Mouse (Mus musculus): ENCODE measurements around the gene Slc10a7. TPM values are rescaled to one million over a fixed set of nuclear protein-coding genes. Genes with fewer than 3 reads are reported as not detected.
"Not testable (repeated sequence)": the region's sequence is repeated elsewhere in the genome, so short reads cannot be mapped to it uniquely, and the experiment has no call there.

Gene Slc10a7
- 21.2 and 22.0 TPM in 2 replicates for total RNA-seq (2017)

DNA sequence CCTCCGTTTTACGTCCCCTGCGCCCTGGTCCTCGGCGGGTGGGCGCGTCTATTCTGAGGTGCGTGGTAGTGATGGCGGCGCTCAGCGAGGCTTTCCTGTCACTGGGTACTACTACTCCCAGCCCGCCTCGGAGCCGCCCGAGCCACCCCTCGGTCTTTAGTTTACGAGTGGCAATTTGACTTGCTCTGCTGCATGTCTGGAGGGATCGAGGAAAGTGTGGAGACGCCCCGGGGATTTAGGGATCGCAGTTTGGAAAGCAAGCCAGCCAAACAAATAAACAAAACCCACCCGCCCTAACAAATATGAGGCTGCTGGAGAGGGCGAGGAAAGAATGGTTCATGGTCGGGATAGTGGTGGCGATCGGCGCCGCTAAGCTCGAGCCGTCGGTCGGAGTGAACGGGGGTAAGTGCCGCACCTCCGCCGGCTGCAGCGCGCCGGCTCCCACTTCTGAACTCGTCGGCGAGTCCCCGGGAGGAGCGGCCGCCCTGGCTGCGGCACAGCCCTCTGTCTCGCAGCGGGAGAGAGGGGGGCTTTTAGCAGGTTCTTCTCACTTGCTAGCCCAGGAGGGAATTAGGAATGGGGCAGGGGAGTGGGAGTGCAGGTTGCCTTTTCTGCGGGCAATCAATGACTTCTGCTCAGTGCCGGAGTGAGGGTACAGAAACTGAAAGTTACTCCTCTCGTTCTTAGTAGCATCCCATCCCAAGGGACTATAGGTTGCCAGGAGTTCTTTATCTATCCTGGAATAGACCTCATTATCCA is at the start of gene Slc10a7:
Gene Slc10a7 (plus strand): TSS at position 74 of the 759 bp plus-strand sequence.
- peak; percentile 80 for ATAC-seq (ENCODE audit: extremely low read depth, insufficient number of reproducible peaks, low FRiP score, poor library complexity, severe bottlenecking)

DNA sequence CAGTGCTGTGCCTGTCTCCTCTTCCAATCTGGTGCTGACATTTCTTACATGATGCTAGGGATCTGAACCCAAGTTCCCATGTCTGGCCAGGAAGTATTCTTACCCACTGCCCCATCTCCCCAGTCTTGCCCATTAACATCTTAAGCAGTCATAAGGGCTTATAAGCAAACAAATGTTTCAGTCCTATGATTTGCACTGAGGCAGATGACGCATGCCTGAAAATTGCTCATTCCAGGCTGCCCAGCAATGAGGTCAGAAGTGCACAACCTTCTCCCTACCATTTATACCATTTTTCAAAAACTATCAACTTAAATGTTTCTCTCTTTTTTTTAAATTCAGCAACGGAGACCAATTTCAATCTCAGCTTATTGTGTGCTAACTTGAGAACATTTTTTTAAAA is 45.2 kb upstream of the Slc10a7 start:
- no peak for ATAC-seq (ENCODE audit: extremely low read depth, insufficient number of reproducible peaks, low FRiP score, poor library complexity, severe bottlenecking)

DNA sequence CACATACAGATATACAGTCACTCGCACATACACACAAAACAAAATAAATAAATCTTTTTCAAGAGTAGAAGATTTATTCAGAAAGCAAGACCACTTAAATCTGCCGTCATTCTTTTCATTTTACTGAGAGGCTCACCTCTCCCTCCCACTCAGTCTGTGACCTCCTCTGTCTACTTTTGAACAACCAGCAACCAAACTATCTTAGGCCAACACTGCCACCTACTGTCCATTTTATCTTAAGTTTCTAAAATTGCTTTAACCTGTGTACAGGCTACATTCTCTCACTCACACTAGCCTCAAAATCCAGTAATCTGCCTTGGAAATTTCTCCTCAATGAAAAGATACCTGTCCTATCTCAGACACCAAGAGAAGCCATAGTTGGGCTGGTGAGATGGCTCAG is 41.3 kb upstream of the Slc10a7 start:
- no peak for ATAC-seq (ENCODE audit: extremely low read depth, insufficient number of reproducible peaks, low FRiP score, poor library complexity, severe bottlenecking)

DNA sequence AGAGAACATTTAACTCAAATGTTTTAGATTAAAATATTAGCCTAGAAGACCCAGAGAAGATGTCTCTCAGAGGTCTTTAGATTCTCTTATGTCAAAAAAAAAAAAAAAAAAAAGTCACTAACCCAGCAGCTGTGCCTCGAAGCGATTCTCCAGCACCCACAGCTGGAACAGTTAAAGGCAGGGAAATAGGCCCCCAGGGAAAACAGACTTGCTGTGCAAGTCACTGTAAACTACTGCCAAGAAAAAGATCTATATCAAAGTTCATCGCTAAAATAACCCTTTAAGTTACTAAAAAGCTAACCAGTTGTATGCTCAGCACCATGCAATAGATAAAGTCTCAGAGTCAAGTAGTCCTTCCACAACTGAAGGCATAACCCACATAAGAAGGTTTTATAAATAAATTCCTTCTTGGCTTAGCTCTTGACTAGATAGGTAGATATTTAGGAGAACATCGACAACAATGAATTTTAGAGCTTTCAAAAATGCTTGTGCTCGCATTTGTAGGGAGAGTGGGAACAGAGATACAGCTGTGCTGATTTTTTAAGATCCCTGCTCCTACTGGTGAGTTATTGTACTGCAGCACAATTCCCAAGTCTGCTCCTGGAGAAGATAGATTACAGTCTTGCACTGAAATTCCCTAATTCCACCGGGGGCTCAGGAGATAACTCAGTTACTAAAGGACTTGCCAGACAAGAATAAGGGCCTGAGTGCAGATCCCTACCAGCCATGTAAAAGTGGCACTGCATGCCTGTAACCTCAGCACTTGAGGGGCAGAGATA is 31.9 kb upstream of the Slc10a7 start:
- no peak for ATAC-seq (ENCODE audit: extremely low read depth, insufficient number of reproducible peaks, low FRiP score, poor library complexity, severe bottlenecking)

DNA sequence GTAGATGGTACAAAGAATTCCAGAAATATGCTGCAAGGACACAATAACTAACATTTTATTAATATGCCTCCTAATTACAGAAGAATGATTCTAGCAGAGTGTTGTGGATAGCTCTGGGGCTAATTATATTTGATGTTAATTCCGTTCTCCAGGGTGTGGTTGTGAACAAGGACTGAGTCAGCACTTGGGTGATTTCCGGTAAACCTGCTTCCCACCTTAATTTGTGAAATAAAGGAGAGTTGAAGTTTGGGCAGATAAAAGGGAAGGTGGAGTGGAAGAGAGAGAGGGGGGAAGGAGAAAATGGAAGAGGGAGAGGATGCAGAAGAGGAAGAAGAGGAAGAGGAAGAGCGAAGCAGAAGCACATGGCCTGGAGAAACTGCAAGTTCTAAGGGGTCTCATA is 19.4 kb upstream of the Slc10a7 start:
- no peak for ATAC-seq (ENCODE audit: extremely low read depth, insufficient number of reproducible peaks, low FRiP score, poor library complexity, severe bottlenecking)

DNA sequence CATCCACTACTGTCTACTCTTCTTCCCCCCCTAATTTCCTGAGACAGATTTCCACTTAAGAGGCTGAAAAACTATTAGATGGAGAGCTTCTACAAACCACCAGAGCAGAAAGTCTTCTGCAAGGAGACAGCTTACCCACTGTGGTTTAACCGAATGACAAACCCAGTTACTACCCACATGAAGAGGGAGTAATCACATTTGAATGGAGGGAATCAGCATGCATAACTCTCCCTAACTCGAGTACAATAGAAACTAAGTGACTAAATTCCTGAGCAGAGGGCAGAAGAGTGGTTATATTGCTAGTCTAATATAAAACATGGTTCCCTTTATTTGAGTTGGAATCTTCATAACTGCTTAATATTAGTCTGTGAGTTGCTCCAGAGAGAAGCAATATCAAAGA is 16.1 kb upstream of the Slc10a7 start:
- no peak for ATAC-seq (ENCODE audit: extremely low read depth, insufficient number of reproducible peaks, low FRiP score, poor library complexity, severe bottlenecking)

DNA sequence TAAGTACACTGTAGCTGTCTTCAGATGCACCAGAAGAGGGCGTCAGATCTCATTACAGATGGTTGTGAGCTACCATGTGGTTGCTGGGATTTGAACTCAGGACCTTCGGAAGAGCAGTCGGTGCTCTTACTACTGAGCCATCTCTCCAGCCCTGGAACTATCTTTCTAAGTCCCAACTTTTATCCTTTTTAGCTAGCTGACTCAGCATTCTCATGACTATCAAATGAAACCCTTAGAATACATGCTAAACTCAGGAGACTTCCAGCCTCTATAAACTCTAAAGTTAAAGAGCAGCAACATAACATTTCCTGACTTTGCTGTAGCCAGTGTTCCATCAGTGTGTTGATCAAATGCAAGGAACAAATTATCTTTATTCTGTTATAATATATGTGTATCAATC is 12.9 kb upstream of the Slc10a7 start:
- ATAC-seq (ENCODE audit: extremely low read depth, insufficient number of reproducible peaks, low FRiP score, poor library complexity, severe bottlenecking): not testable (repeated sequence)

DNA sequence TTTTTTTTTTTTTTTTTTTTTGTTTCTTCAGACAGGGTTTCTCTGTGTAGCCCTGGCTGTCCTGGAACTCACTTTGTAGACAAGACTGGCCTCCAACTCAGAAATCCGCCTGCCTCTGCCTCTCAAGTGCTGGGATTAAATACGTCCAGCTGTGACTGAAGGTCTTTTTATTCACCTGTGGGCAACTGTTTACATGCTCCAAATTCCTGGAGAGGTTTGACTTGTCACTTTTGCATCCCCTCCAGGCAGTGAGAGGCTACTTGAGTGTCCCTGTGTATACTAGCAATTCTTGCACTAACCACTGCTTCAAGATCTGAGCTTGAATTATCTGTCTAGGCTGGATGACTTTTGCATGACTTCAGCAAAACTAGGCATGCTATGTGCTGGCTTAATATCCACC is 6.4 kb upstream of the Slc10a7 start:
- ATAC-seq (ENCODE audit: extremely low read depth, insufficient number of reproducible peaks, low FRiP score, poor library complexity, severe bottlenecking): no peak

DNA sequence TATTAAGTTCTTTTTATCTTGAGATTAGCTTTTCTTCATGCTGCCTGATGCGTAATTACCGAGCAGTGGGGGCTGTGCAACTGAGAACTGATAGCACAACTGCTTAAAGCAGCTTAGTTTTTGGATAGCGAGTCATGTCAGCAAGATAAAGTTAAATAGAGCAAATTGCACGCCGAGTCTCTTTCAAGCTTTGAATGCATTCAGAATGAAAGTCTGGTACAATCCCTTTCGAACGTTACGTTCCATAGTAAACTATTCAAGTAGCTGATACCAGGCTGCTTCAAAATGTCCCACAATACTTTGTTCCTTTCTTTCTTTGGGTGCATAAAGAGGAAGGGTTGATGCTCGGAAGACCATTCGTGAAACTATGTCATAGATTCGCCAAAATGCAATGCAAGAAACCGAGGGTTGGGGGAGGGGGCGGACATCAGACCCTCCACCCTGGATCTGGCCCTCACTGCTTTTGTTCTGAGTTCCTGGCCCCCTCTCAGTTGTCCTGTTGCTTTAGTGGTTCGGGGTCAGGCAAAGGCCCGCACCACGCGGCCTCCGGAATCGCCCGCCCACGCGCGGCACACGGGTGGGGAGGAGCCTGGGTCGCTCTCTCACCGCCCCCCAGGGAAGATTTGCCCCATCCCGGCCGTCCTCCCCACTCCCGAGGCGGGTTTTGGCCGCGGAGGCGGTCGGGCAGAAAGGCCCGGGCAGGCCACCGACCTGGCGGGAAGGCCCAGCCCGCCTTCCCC is 997 bp upstream of the Slc10a7 start:
- ATAC-seq (ENCODE audit: extremely low read depth, insufficient number of reproducible peaks, low FRiP score, poor library complexity, severe bottlenecking): no peak

DNA sequence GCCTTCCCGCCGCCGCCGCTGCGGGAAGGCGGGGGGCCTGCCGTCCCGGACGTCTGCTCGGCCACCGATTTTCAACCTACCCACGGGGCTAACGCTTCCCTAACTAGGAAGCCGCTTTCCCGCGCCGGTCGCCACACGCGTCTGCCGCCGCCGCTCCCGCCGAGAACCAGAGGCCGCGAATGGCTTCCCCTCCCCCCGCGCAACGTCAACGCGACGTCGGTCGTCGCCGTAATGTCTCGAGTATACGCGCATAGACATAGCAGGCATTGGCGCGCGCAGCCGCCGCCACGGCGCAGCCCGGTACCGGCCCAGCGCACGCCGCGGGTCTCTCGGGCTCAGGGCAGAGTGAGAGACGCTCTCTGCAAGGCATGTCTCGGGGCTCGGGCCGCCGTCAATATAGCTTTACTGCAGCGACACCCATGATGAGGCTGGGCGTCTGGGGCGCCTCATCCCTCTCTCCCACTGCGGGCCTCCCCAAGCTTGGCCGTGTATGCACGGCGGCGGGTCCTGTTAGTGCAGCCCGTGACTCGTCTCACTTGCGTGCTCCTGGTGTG is 350 bp upstream of the Slc10a7 start, which contains the start of gene Rbmxl1:
Gene Rbmxl1 (minus strand): TSS at position 180 of the 554 bp plus-strand sequence.
- ATAC-seq (ENCODE audit: extremely low read depth, insufficient number of reproducible peaks, low FRiP score, poor library complexity, severe bottlenecking): peak; percentile 92

DNA sequence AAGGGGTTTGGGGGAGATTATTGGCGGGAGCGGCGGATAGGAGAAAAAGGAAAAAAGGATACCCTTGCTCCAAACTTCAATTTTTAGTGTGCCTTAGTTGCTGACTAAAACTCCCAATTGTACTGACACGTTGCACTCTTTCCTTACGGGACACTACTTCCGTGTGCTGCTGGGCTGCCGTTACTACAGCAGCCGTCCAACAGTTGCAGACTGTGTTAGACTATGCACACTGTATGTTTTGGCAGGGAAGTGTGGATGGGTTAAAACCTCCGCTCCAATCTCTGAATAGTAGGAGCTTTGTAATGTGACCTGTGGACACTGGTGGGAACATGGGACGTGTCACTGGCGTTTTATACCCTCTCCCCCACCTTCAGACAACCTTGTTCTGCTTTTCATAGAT is 948 bp downstream of the Slc10a7 start:
- ATAC-seq (ENCODE audit: extremely low read depth, insufficient number of reproducible peaks, low FRiP score, poor library complexity, severe bottlenecking): no peak

DNA sequence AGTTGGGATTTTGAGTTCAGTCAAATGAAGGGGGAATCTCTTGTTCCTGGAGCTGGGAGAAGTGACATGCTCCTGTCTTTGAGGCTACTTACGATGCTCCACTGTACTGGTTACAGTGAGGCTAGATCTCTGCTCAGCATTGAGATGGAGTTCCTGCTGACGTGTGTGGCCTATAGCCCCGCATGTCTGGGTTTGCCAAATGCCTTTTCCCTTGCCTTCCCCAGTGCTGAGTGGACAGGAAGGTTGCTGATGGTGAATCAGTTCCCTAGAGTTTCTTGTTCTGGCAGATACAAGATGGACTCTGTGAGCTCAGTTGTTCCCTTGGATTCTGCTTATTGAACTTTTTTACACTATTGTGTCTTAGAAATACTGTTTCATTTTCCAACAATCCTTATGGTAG is 1.8 kb downstream of the Slc10a7 start:
- no peak for ATAC-seq (ENCODE audit: extremely low read depth, insufficient number of reproducible peaks, low FRiP score, poor library complexity, severe bottlenecking)

DNA sequence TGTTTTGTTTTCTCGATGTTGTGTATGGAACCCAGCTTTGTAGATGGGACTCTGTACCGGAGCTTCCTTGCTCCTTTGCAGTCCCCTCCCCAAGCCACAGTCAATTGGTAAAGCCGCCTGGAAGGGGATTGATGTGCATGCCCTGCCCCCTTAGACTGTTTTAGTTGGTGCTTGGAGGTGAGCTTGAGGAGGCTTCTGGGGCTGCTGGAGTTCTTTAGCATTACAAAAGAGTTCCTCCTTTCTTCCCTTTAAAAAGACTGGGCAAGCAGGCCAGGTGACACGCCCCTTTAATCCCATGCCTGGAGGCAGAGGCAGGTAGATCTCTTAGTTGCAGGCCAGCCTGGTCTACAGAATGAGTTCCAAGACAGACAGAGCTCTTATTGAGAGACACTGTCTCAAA is 4.0 kb downstream of the Slc10a7 start:
- no peak for ATAC-seq (ENCODE audit: extremely low read depth, insufficient number of reproducible peaks, low FRiP score, poor library complexity, severe bottlenecking)

DNA sequence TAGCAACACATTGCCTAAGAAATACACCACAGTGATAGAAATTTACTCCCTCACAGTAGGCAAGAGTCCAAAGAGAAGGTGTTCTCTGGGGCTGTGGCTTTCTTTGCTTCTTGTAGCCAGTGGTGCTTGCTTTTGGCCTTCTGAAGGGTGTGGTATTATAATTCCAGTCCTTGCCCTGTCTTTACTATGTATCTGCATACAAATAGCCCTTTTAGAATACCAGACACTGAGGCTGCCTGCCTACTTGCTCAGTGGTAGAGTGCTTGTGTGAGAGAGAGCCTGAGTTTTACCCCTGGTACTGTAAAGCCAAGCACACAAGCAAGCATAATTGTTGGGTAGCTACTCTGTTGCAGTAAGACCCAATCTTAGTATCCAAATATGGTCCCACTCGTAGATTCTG is 5.6 kb downstream of the Slc10a7 start:
- no peak for ATAC-seq (ENCODE audit: extremely low read depth, insufficient number of reproducible peaks, low FRiP score, poor library complexity, severe bottlenecking)

DNA sequence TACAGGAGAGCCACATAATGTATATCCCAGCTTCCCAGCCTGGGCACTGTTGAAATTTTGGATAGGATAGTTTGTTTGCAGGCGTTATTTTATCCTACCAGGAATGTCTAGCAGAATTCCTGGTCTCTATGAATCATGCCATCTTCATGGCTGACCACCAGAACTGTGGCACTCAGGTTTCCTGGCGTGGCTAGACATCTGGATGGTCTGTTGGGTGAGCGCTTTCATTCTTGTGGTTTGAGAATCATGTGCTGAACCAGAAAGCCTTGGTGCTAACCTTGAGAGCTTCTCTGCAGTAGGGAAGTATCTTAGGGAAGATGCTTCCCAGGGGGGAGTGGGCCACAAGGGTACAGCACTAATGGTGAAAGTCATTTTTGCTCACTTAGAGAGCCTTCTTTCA is 6.0 kb downstream of the Slc10a7 start:
- no peak for ATAC-seq (ENCODE audit: extremely low read depth, insufficient number of reproducible peaks, low FRiP score, poor library complexity, severe bottlenecking)

DNA sequence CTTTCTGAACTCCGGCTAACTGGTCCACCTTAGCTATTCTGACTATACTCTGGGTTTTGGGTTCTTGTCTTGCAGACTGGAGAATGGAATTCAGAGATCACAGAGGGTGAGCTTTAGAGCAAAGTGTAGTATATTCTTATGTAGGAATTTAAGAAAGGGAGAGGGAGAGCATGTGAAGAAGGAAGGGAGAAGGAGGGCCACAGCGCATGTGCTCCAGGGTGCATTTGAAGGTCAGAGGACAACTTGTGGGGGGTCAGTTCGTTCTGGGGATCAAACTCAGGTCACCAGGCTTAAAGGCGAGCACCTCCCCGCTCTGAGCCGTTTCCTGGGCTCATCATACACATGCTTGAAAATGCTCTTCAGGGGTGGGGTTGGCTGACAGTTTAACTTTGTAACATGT is 24.8 kb downstream of the Slc10a7 start:
- ATAC-seq (ENCODE audit: extremely low read depth, insufficient number of reproducible peaks, low FRiP score, poor library complexity, severe bottlenecking): no peak

DNA sequence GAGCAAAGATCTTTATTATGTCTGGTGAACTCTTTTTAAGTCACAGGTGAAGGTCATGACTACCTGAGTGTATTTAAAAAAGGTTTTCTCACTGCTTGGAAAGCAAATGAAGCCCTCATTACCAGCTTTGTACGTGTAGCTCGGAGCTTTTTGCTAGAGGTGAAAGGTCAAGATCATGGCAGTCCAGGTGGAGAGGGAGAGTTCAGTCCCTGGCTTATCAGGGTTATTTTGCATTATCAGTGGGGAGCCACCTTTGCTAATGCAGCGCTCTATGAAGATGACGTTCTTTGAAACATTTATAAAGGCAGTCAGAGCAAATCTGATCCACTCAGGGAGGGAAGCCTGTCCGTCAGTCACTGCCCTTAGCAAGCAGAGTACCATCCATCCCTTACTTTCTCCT is 27.6 kb downstream of the Slc10a7 start:
- no peak for ATAC-seq (ENCODE audit: extremely low read depth, insufficient number of reproducible peaks, low FRiP score, poor library complexity, severe bottlenecking)

DNA sequence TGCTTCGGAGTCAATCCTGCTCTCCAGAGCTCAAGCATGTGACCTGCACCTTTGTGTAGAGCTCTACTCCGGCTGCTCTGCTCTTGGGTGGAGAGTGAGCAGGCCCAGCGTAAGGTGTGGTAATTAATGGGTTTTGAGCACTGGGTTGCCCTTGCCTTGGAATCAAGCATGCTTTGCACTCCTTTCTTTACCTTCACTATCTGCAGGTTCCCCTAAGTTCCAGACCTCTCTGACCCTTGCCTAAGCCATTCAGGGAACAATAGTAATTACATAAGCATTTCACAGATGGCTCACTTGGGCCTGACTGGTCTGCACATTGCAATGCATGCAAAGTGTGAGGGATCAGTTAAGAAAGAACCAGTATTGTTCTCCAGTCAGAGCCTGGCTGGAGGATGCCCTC is 28.6 kb downstream of the Slc10a7 start:
- no peak for ATAC-seq (ENCODE audit: extremely low read depth, insufficient number of reproducible peaks, low FRiP score, poor library complexity, severe bottlenecking)

DNA sequence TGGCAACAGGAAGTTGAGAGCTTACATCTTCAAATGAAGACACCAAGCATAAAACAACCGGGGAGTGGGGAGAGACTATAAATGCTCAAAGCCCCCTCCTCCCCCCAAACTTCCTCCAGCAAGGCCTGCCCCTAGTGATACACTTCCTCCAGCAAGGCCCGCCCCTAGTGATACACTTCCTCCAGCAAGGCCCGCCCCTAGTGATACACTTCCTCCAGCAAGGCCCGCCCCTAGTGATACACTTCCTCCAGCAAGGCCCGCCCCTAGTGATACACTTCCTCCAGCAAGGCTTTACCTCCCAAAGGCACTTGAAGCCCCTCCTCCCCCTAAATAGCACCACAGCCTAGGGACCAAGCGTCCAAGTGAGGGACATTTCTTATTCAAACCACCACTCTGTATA is 33.5 kb downstream of the Slc10a7 start:
- ATAC-seq (ENCODE audit: extremely low read depth, insufficient number of reproducible peaks, low FRiP score, poor library complexity, severe bottlenecking): peak; percentile 58; the same call in 1 of the 2 replicates
